Comparison of ENCODE assay signal across 15 mouse cellular contexts in the genomic region with DNA sequence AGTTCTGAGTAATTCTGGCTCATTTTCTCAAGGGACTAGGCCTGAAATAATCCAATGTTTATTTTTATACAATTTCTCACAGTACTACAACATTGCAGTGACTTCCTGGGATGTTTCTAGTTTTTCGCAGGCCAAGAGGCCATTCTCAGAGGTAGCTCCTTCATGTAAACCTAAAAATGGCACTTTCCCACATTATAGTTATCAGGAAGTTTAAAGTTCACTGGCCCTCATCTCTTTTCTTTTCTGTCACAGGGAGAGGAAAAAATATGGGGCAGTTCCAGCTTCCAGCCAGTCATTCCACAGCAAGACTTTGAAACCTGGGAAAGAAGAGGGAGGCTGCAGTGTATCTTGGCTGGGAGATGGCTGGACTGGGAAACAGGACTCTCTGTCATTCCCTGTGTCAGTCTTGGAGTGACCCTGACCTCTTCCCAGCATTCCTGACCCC.
A peak's percentile ranks its signal among the peaks of the same experiment; 100 is the strongest.
DNase-seq lines count a peak whose midpoint lies in the region; ATAC-seq and TF ChIP-seq lines count a peak whose summit lies in the region.
"Had no signal": no experiment of that assay in that cellular context is flagged by ENCODE, and none has a peak within 500 bp of the region (broad histone marks: within the 10 kb centered on the region; RNA-seq: fewer than 3 reads in every experiment).

No protein-coding gene starts in this region.

- H3K27ac ChIP-seq in layer of hippocampus, adult 2 months, result no peak overlapping the region
- H3K27ac ChIP-seq in hindbrain, embryonic 11.5 days (ENCODE audit: low read depth, low read length), result no peak overlapping the region
- H3K27ac ChIP-seq: embryonic facial prominence, embryonic 12.5 days had no signal

- no peak for ATAC-seq in hindbrain, embryonic 11.5 days (ENCODE audit: low FRiP score)
- ATAC-seq: activated CD4-positive, CD25-positive, alpha-beta regulatory T cell, adult 4 months had no signal

- no peaks in the 10 kb centered on the region for H3K36me3 ChIP-seq in hindbrain, embryonic 11.5 days (ENCODE audit: control insufficient read depth, insufficient read depth, low read length)
- H3K36me3 ChIP-seq: embryonic facial prominence, embryonic 12.5 days; G1E had no signal

- H3K27me3 ChIP-seq in hindbrain, embryonic 11.5 days (ENCODE audit: control insufficient read depth, insufficient read depth, low read length), result no peaks in the 10 kb centered on the region
- H3K27me3 ChIP-seq: embryonic facial prominence, embryonic 12.5 days had no signal

- intact Hi-C loops in heart, postnatal 25 days (cut with DNase I), result loop anchor here (10.0 kb wide), 2 partner anchors 106 to 204 kb away; no protein-coding TSS in a partner anchor

- H3K4me2 ChIP-seq in hindbrain, embryonic 11.5 days (replicated peaks; ENCODE audit: low read depth, low read length), result no peak overlapping the region
- H3K4me2 ChIP-seq: embryonic facial prominence, embryonic 12.5 days; midbrain, embryonic 11.5 days had no signal

- TF ChIP-seq CTCF in layer of hippocampus, adult 2 months (conservative IDR thresholded peaks at IDR 0.05), result no peak

- H3K9me3 ChIP-seq in hindbrain, embryonic 11.5 days (ENCODE audit: control insufficient read depth, low read length), result no peaks in the 10 kb centered on the region
- H3K9me3 ChIP-seq: embryonic facial prominence, embryonic 12.5 days; G1E had no signal

- no peak overlapping the region for H3K9ac ChIP-seq in hindbrain, embryonic 11.5 days (ENCODE audit: low read depth, low read length)
- H3K9ac ChIP-seq: embryonic facial prominence, embryonic 12.5 days had no signal

- DNase-seq in embryo, embryonic 10 days (ENCODE audit: low spot score), result peak; percentile 7
- DNase-seq in embryo, embryonic 11 days, result no peak
- peak; percentile 2 for DNase-seq in embryo, embryonic 9.5 days (ENCODE audit: extremely low spot score)
- DNase-seq in heart, postnatal 25 days (ENCODE audit: low spot score), result peak; percentile 17
- peak; percentile 39 for DNase-seq in kidney, postnatal 14 days
- DNase-seq in layer of hippocampus, adult 2 months (ENCODE audit: low spot score in 2 of 2), result no peak
- no peak for DNase-seq in hindbrain, embryonic 11.5 days (ENCODE audit: low spot score)
- no peak for DNase-seq in thymus, postnatal 10 days (ENCODE audit: low spot score in 2 of 2)
- DNase-seq: cerebellum, adult 11 months; lung, adult 2 months; retina, postnatal 1 day had no signal

- H3K4me1 ChIP-seq in hindbrain, embryonic 11.5 days (replicated peaks; ENCODE audit: control insufficient read depth, insufficient read depth, low read length), result no peaks in the 10 kb centered on the region
- H3K4me1 ChIP-seq: embryonic facial prominence, embryonic 12.5 days had no signal

- WGBS in hindbrain, embryonic 11.5 days, result 84% methylated on average over 1 of the region's 1 CpGs

- no peak overlapping the region for H3K4me3 ChIP-seq in layer of hippocampus, adult 2 months
- H3K4me3 ChIP-seq in hindbrain, embryonic 11.5 days (ENCODE audit: low read depth, low read length), result no peak overlapping the region
- H3K4me3 ChIP-seq: embryonic facial prominence, embryonic 12.5 days had no signal

Comparison
In these comparisons a context has a peak if more than half of its experiments do, and no peak if none do; other contexts are left out.
1. DNase-seq: peak in embryo, embryonic 10 days (single experiment), embryo, embryonic 9.5 days (single experiment), heart, postnatal 25 days (single experiment) and kidney, postnatal 14 days (single experiment); none in embryo, embryonic 11 days (single experiment), layer of hippocampus, adult 2 months (0 of 2), hindbrain, embryonic 11.5 days (single experiment) and thymus, postnatal 10 days (0 of 2).